Mouse (Mus musculus): ENCODE measurements at regions not wholly inside any gene's neighbourhood (a gene's known extent, or its start where the extent isn't known, plus 50 kb on each side); places are given as distances from the start of the nearest gene placed in this dataset.

- Histone ChIP-seq H3K36me3 (replicated peaks in 1 of 2; ENCODE audit: control insufficient read depth in 1 of 2, insufficient read depth in 1 of 2, low read length in 1 of 2) (no peaks in the 10 kb centered on the region), H3K4me3 (replicated peaks in 1 of 3; ENCODE audit: low read depth in 2 of 3, low read length in 2 of 3, poor library complexity in 1 of 3) (no peak overlapping the region), H3K27me3 (replicated peaks) (no peaks in the 10 kb centered on the region), H3K9ac (ENCODE audit: insufficient read depth, low read depth) (no peak overlapping the region), H3K79me2 (replicated peaks; ENCODE audit: control insufficient read depth, extremely low read depth, insufficient read depth, poor library complexity, severe bottlenecking) (no peaks in the 10 kb centered on the region), H3K9me3 (replicated peaks; ENCODE audit: low read length) (no peaks in the 10 kb centered on the region), H3K4me2 (ENCODE audit: insufficient read depth, low read depth, poor library complexity, severe bottlenecking) (no peak overlapping the region), H3K4me1 (ENCODE audit: control insufficient read depth in 1 of 2, insufficient read depth in 2 of 2) (no peaks in the 10 kb centered on the region), H3K27ac (ENCODE audit: insufficient read depth, low read depth) (no peak overlapping the region)
- no peak for TF ChIP-seq KAT2A (IDR thresholded peaks at IDR 0.05; ENCODE audit: insufficient replicate concordance, low read length)
- no peak for TF ChIP-seq MAX (IDR thresholded peaks at IDR 0.05; ENCODE audit: low read length)
- no peak for TF ChIP-seq TBP (conservative IDR thresholded peaks at IDR 0.05; ENCODE audit: low read depth, low read length)
- TF ChIP-seq ZKSCAN1 (IDR thresholded peaks at IDR 0.05; ENCODE audit: borderline replicate concordance, low read depth, low read length), result no peak
- no peak for TF ChIP-seq CHD2 (IDR thresholded peaks at IDR 0.05; ENCODE audit: low read length)
- no peak for TF ChIP-seq MAZ (IDR thresholded peaks at IDR 0.05; ENCODE audit: low read depth, low read length)
- no peak for TF ChIP-seq ZC3H11A (IDR thresholded peaks at IDR 0.05; ENCODE audit: low read depth, low read length)
- no peak for TF ChIP-seq ZNF384 (IDR thresholded peaks at IDR 0.05; ENCODE audit: low read depth, low read length)
- in situ Hi-C loops (cut with MboI; ENCODE audit: low pct_ligation_motif_present, low pct_unique_long_range_greater_than_20kb, low sequenced_read_pairs), result no loop called here
- dilution Hi-C loops (cut with MboI; ENCODE audit: extremely low pct_ligation_motif_present, extremely low pct_unique_long_range_greater_than_20kb, low sequenced_read_pairs), result no loop called here
- DNase-seq (ENCODE audit: extremely low read depth), result no peak
These were observed 79.0 kb upstream of the Cox10 start for GRCm38 (mm10) chr11:64158281-64158680.

- Histone ChIP-seq H3K36me3 (replicated peaks in 1 of 2; ENCODE audit: control insufficient read depth in 1 of 2, insufficient read depth in 1 of 2, low read length in 1 of 2) (no peaks in the 10 kb centered on the region), H3K79me2 (replicated peaks; ENCODE audit: control insufficient read depth, extremely low read depth, insufficient read depth, poor library complexity, severe bottlenecking) (no peaks in the 10 kb centered on the region), H3K9me3 (replicated peaks; ENCODE audit: low read length) (no peaks in the 10 kb centered on the region), H3K27ac (ENCODE audit: insufficient read depth, low read depth) (no peak overlapping the region), H3K4me3 (replicated peaks in 1 of 3; ENCODE audit: low read depth in 2 of 3, low read length in 2 of 3, poor library complexity in 1 of 3) (no peak overlapping the region), H3K9ac (ENCODE audit: insufficient read depth, low read depth) (no peak overlapping the region), H3K4me1 (ENCODE audit: control insufficient read depth in 1 of 2, insufficient read depth in 2 of 2) (no peaks in the 10 kb centered on the region), H3K4me2 (ENCODE audit: insufficient read depth, low read depth, poor library complexity, severe bottlenecking) (no peak overlapping the region), H3K27me3 (replicated peaks) (no peaks in the 10 kb centered on the region)
- TF ChIP-seq CHD2 (IDR thresholded peaks at IDR 0.05; ENCODE audit: low read length) (no peak), BHLHE40 (IDR thresholded peaks at IDR 0.05; ENCODE audit: low read depth, low read length) (no peak), CTCF (conservative IDR thresholded peaks at IDR 0.05 in 1 of 2, IDR thresholded peaks at IDR 0.05 in 1 of 2; ENCODE audit: low read depth in 2 of 2, low read length in 2 of 2) (no peak), IRF4 (IDR thresholded peaks at IDR 0.05; ENCODE audit: low read depth, low read length) (no peak), USF1 (IDR thresholded peaks at IDR 0.05; ENCODE audit: low read depth, low read length) (no peak), KAT2A (IDR thresholded peaks at IDR 0.05; ENCODE audit: insufficient replicate concordance, low read length) (no peak), ELF1 (IDR thresholded peaks at IDR 0.05; ENCODE audit: low read depth, low read length) (no peak), ZKSCAN1 (IDR thresholded peaks at IDR 0.05; ENCODE audit: borderline replicate concordance, low read depth, low read length) (no peak), EP300 (IDR thresholded peaks at IDR 0.05; ENCODE audit: low read length) (no peak), MXI1 (IDR thresholded peaks at IDR 0.05; ENCODE audit: low read depth, low read length) (no peak), TBP (conservative IDR thresholded peaks at IDR 0.05; ENCODE audit: low read depth, low read length) (no peak), MAX (IDR thresholded peaks at IDR 0.05; ENCODE audit: low read length) (no peak), POLR2A (IDR thresholded peaks at IDR 0.05; ENCODE audit: low read depth, low read length) (no peak), ZNF384 (IDR thresholded peaks at IDR 0.05; ENCODE audit: low read depth, low read length) (no peak), PAX5 (IDR thresholded peaks at IDR 0.05; ENCODE audit: low read length) (no peak), JUND (conservative IDR thresholded peaks at IDR 0.05; ENCODE audit: low read depth, low read length) (no peak)
- no peak for DNase-seq (ENCODE audit: extremely low read depth)
- in situ Hi-C loops (cut with MboI; ENCODE audit: low pct_ligation_motif_present, low pct_unique_long_range_greater_than_20kb, low sequenced_read_pairs) (no loop called here), dilution Hi-C loops (cut with MboI; ENCODE audit: extremely low pct_ligation_motif_present, extremely low pct_unique_long_range_greater_than_20kb, low sequenced_read_pairs) (no loop called here)
These were observed 77.4 kb upstream of the Cox10 start for GRCm38 (mm10) chr11:64156640-64157039.

Measured in CH12.LX (cell line).